Mouse (Mus musculus): ENCODE results near the gene Arrb2. TPM values are rescaled to one million over a fixed set of nuclear protein-coding genes. Genes with fewer than 3 reads are reported as not detected.
"Not testable (repeated sequence)": the region's sequence is repeated elsewhere in the genome, so short reads cannot be mapped to it uniquely, and the experiment has no call there.

Arrb2 gene
- total RNA-seq, 2 experiments from 2014 or later = 21.4 to 25.4 TPM

GRCm38 (mm10) chr11:70443964-70444363 lies 11.5 kb downstream of the Arrb2 start:
- DNase-seq (ENCODE audit: low spot score in 2 of 2) = no peak

- DNase-seq (ENCODE audit: low spot score in 2 of 2) = no peak
Measured at GRCm38 (mm10) chr11:70444667-70445066, 12.2 kb downstream of the Arrb2 start.

- DNase-seq (ENCODE audit: low spot score in 2 of 2) = no peak
Measured at GRCm38 (mm10) chr11:70446756-70447155, 14.3 kb downstream of the Arrb2 start.

DNA sequence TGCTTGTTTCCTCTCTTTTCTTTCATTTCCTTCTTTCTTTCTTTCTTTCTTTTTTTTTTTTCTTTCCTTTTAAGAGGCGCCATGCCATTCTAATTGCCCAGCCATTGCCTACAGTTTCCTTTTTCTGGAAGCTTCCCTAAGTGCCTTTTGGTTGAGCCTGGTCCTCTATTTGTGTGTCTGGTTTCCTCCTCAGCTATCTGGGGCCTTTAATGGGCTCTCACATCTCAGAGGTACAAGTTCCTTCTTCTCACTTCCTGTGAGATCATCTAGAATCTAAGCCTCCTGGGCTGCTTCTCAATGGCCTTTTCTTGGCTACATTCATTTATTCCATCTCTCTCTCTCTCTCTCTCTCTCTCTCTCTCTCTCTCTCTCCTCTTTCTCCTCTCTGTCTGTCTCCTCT lies 14.9 kb downstream of the Arrb2 start:
- no peak for DNase-seq (ENCODE audit: low spot score in 2 of 2)

GRCm38 (mm10) chr11:70450926-70451325 lies 18.5 kb downstream of the Arrb2 start:
- DNase-seq (ENCODE audit: low spot score in 2 of 2) = no peak

- peak; percentile 89 to 94 for DNase-seq (ENCODE audit: low spot score in 2 of 2)
Measured at GRCm38 (mm10) chr11:70451797-70452498, 19.5 kb downstream of the Arrb2 start, which contains the start of gene Med11. TSS of gene Med11 (plus strand) at chr11:70451919.

DNA sequence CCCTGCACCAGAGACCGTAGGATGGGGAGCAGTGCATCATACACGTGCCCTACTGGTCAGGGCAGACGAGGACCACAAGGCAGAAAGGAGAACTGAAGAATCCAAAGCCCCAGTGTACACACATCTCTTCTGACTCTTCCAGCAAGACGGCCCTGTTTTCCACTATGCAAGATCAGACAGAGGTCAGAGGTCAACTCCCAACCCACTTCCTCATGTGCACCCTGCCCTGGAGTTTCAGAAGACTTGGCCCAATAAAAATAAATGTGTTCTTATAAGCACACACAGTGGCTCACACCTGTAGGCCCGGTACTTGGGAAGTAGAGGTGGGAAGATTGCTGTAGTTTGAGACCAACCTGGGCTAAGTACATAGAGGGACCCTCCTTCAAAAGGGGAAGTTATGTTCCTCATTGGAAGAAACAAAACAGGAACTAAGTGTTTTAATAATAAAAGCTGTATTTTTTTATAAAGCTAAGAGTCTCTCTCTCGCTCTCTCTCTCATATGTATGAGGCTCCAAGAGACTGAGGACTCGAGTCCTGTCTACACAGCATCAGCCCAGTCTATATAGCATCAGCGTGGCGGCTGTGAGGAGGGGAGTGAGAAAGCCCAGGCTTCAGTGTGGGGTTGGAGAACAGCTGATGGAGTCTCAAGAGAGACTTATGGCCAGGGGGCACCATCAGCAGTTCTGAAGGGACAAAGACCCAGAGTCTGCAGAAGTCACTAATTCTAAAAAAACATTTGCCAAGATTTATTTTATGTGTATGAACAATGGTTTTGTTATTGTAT lies 21.0 kb downstream of the Arrb2 start:
- no peak for DNase-seq (ENCODE audit: low spot score in 2 of 2)

DNA sequence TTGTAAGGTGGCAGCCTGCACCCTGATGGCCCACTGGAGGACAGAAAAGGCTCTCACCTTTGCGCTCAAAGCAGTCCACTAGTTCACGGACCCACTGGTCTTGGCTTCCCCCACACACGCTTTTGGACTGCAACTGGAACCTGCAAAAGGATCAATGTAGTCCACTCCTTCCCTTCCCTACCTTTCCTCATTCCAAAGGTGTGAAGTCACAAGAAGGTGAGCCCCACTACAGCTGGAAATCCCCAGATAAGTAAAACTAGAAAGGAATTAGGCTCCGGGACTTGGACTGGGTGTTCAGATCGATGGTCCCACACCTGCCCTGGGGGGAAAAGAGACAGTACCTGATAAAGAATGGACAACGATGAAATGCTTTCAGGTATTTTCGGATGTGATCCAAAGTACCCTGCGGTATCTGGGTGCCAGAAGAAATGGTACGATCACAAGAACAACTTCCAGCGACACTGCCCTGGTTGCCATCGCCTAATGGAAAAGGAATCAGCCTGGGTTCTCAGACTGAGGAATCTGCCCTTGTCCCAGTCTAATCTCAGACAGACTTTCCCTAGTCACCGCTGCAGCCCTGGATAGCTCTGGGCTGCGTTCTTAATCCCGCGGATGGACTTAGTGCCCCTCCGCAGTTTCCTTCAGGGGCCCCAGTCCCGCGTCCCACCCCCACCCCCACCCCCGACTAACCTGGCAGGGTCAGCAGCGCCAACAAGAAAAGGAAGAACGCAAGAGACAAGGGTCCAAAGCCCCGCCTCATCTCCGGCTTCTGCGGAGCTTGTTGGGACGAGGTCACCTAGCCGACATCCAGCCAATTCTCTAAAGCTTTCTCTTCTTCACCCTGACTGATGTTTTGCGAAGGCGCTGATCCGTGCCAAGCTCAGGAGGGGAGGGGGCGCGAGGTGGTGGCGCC lies 26.5 kb downstream of the Arrb2 start, which contains the start of gene Zmynd15:
Zmynd15 (plus strand) TSS at position 746 of the 913 bp plus-strand sequence.
- no peak for DNase-seq (ENCODE audit: low spot score in 2 of 2)

DNA sequence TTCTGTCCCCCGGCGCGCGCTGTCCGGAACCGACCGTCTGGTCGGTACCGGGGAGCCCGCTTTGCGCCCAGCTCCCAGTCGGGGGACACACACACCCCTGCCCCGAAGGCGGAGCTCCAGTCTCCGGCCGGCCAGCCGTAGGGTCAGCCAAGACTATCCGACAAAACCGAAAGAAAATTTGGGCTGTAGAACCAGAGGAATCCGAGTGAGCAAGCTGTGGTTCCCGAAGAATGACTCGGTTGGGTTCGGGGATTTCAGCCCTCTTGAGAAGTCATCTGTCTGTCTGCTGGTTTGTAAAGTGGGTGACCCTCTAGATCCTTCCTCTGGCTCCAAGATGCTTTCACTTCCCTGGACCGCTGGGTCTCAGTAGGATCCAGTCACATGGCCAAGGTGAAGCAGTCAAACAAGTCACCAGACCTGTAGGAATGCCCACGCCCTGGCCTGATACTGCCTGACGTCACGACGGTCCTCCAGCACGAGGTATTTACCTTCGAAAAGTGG lies 27.2 kb downstream of the Arrb2 start, which contains the start of gene Cxcl16:
Cxcl16 (minus strand) TSS at position 384 of the 501 bp plus-strand sequence.
- DNase-seq (ENCODE audit: low spot score in 2 of 2) = peak; percentile 32 to 50

- DNase-seq (ENCODE audit: low spot score in 2 of 2) = no peak
Measured at GRCm38 (mm10) chr11:70463970-70464369, 31.5 kb downstream of the Arrb2 start.

- no peak for DNase-seq (ENCODE audit: low spot score in 2 of 2)
Measured at GRCm38 (mm10) chr11:70465211-70465610, 32.8 kb downstream of the Arrb2 start.

DNA sequence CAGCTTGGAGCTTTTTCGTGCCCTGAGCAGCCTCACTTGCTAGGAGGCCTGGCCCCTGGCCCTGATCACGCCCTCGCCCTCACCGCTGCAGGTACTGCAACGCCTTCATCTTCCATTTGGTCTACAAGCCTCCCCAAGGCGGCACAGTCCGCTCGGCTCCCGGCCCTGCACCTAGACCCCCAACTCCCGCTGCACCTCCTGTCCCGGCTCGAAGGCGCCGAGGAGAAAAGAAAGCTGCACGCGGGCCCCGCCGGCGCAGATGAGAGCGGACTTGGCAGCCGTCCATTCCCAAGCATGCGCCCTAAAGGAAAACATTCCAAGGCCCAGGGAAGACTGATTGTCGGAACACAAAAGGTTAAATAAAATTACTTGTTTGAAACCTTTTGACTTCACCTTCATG lies 33.4 kb downstream of the Arrb2 start:
- peak in 1 of 2 experiments; percentile 44 for DNase-seq (ENCODE audit: low spot score in 2 of 2)

- DNase-seq (ENCODE audit: low spot score in 2 of 2) = no peak
Measured at GRCm38 (mm10) chr11:70467902-70468619, 35.6 kb downstream of the Arrb2 start.

- DNase-seq (ENCODE audit: low spot score in 2 of 2) = no peak
Measured at GRCm38 (mm10) chr11:70469764-70470163, 37.3 kb downstream of the Arrb2 start.

DNA sequence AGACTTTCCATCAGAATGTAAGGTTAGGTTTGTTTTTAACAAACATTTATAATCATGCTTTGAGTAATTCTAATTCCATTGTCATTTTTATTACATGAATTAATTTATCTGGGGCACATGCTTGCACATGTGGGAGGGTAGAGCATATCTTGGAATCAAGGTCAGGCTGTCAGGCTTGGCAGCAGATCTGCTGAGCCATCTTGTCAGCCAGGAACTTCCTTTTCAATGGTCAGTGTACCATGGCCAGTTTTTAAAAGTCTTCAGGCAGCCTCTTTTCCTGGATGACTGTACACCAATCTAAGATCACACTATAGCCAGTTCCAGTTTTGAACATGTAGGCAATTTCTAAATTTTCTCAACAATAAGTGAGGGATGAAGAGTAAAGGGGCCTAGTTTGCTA lies 40.3 kb downstream of the Arrb2 start:
- DNase-seq (ENCODE audit: low spot score in 2 of 2) = no peak

DNA sequence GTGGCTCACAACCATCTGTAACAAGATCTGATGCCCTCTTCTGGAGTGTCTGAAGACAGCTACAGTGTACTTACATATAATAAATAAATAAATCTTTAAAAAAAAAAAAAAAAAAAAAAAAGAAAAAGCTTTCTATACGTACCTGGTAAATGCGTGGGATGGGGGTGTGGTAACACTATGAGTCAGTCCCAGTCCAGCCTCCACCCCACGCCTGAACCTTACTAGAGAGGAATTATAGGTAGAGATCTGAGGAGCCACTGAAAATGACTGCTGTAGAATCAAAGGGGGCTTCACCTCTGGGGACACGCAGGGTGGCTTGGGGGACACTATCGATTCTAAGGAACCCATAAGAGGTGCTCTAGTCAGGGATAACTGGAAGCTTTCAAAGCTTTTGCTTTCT lies 40.9 kb downstream of the Arrb2 start:
- not testable (repeated sequence) for DNase-seq (ENCODE audit: low spot score in 2 of 2)

GRCm38 (mm10) chr11:70474872-70475534 lies 42.6 kb downstream of the Arrb2 start:
- no peak for DNase-seq (ENCODE audit: low spot score in 2 of 2)

- no peak for DNase-seq (ENCODE audit: low spot score in 2 of 2)
Measured at GRCm38 (mm10) chr11:70485498-70485897, 53.1 kb downstream of the Arrb2 start.

DNA sequence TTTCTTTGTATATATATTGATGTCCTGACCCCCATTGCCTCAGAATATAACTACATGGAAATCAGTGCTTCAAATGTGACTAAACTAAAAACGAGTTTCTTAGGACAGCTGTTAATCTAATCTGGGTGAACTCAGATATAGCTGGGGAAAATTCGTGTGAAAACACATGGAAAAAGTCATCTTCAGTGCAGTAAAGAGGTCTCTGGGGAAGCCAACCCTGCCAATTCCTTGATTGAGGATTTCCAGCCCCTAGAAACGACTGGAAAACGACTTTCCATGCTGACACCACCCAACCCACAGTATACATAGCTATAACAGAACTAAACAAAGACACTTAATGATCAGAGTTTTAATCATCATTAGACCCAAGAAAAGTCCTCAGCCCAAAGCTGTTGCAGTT lies 55.4 kb downstream of the Arrb2 start:
- no peak for DNase-seq (ENCODE audit: low spot score in 2 of 2)

DNA sequence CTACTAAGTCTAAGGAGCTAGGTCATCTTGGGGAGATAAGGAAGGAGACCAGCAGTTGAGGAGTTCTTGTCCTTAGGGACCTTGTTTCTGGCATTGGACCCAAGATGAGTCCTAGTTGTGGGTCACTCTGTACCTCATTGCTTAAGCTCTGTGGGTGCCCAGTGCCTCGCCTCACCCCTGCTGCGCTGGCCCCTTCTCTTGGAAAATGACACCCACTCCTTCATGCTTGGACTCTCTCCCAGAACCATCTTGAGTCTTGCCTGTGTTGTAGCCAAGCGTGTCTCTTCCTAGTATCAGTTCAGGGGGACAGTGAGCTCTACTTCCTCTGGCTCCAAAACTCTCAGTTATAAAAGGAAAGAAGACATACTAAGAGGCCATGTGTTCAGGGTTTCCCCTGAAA lies 56.7 kb downstream of the Arrb2 start:
- no peak for DNase-seq (ENCODE audit: low spot score in 2 of 2)
